Mouse (Mus musculus) lung, postnatal 36 days (tissue): Measurements from ENCODE around the gene Lrch3.
"Not testable (repeated sequence)": the region's sequence is repeated elsewhere in the genome, so short reads cannot be mapped to it uniquely, and the experiment has no call there.

Source experiments
- DNase-seq: peaks from one replicate; pipeline ENCODE4 v3.0.0; 2022; ENCODE audit warnings: mixed read lengths

The Lrch3 gene

GRCm38 (mm10) chr16:32913937-32914881, at the start of gene Lrch3:
Lrch3 (plus strand) TSS chr16:32914100.
- peak; percentile 95 for DNase-seq

GRCm38 (mm10) chr16:32865401-32865800, 48.5 kb upstream of the Lrch3 start:
- DNase-seq: no peak

- DNase-seq: no peak
Measured at GRCm38 (mm10) chr16:32866713-32867112, 47.2 kb upstream of the Lrch3 start.

- peak; percentile 96 for DNase-seq
Measured at GRCm38 (mm10) chr16:32867919-32868552, 45.9 kb upstream of the Lrch3 start.

GRCm38 (mm10) chr16:32870231-32870630, 43.7 kb upstream of the Lrch3 start:
- DNase-seq: no peak

GRCm38 (mm10) chr16:32873366-32873765, 40.5 kb upstream of the Lrch3 start:
- no peak for DNase-seq

GRCm38 (mm10) chr16:32875281-32875680, 38.6 kb upstream of the Lrch3 start:
- not testable (repeated sequence) for DNase-seq

GRCm38 (mm10) chr16:32875847-32876246, 38.1 kb upstream of the Lrch3 start:
- no peak for DNase-seq

- no peak for DNase-seq
Measured at GRCm38 (mm10) chr16:32876831-32877230, 37.1 kb upstream of the Lrch3 start.

GRCm38 (mm10) chr16:32877343-32878156, 36.4 kb upstream of the Lrch3 start, which contains the start of the genes Fyttd1 and Rubcn:
Fyttd1 (plus strand) TSS chr16:32877500.
Rubcn (minus strand) TSS chr16:32877766.
- peak; percentile 96 for DNase-seq

GRCm38 (mm10) chr16:32878157-32878598, 35.7 kb upstream of the Lrch3 start:
- no peak for DNase-seq

- DNase-seq: no peak
Measured at GRCm38 (mm10) chr16:32878972-32879926, 34.7 kb upstream of the Lrch3 start.

GRCm38 (mm10) chr16:32881538-32881937, 32.4 kb upstream of the Lrch3 start:
- DNase-seq: no peak

- DNase-seq: no peak
Measured at GRCm38 (mm10) chr16:32887996-32888395, 25.9 kb upstream of the Lrch3 start.

- no peak for DNase-seq
Measured at GRCm38 (mm10) chr16:32889881-32890280, 24.0 kb upstream of the Lrch3 start.

- DNase-seq: no peak
Measured at GRCm38 (mm10) chr16:32896126-32896525, 17.8 kb upstream of the Lrch3 start.

- DNase-seq: no peak
Measured at GRCm38 (mm10) chr16:32901360-32902050, 12.4 kb upstream of the Lrch3 start.

- no peak for DNase-seq
Measured at GRCm38 (mm10) chr16:32902051-32902428, 11.9 kb upstream of the Lrch3 start.

GRCm38 (mm10) chr16:32906186-32906585, 7.7 kb upstream of the Lrch3 start:
- no peak for DNase-seq

GRCm38 (mm10) chr16:32906727-32907126, 7.2 kb upstream of the Lrch3 start:
- no peak for DNase-seq

- no peak for DNase-seq
Measured at GRCm38 (mm10) chr16:32913212-32913611, 688 bp upstream of the Lrch3 start.
